Mouse (Mus musculus): ENCODE results near the gene Spon2. TPM values are rescaled to one million over a fixed set of nuclear protein-coding genes. Genes with fewer than 3 reads are reported as not detected.
A peak's percentile ranks its signal among the peaks of the same experiment; 100 is the strongest.

Spon2 gene
- not detected in 2 replicates for polyA plus RNA-seq (2012; ENCODE audit: insufficient read depth, low replicate concordance)

DNA sequence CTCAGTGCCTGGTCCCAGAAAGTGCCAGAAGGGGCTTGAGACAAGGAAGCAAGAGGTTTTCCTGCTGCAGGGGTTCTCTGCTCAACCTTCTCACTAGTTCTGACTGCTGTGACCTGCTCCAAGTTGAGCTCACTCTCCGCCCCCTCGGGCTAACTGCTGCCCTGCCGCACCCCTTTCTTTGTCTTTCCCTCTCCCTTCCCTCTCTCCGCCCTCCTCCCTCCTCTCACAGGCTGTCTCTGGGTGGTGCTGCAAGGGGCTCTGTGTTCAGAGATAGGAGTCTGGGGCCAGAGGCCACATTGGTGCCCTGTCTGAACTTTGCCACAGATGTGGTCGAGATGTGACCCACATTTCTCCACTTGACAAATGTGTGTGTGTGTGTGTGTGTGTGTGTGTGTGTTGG, at the start of gene Spon2:
Gene Spon2, minus strand, starts transcription at position 375 of the 400 bp plus-strand sequence.
- TF ChIP-seq FLI1 (IDR thresholded peaks at IDR 0.05; ENCODE audit: low read length) = no peak
- TF ChIP-seq GATA1 (IDR thresholded peaks at IDR 0.05; ENCODE audit: borderline replicate concordance, low read length) = no peak
- Histone ChIP-seq H3K9me3 (no peaks in the 10 kb centered on the region), H3K4me1 (peaks cover 18% of the 10 kb centered on the region), H3K36me3 (replicated peaks; ENCODE audit: low read length) (no peaks in the 10 kb centered on the region), H3K4me3 (replicated peaks) (no peak within 1 kb of the TSS), H3K27me3 (replicated peaks) (peaks cover 80% of the 10 kb centered on the region)

DNA sequence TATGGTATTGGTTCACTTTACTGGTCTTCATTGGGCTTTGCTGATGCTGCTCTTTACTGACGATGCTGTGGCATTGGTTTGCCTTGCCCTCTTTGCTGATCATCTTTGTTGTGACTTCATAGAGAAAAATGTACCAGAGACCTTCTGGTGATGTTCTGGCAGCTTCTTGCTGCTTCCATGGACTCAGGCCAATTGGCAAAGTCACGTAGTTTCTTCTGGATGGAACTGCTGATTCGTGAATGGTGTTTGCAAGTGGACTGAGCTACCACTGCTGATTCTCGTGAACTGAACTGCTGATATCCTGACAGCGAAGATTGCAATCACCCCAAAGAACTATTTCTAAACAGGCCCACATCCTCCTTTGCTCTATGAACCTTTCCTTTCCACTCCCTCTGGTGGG, 36.2 kb upstream of the Spon2 start:
- TF ChIP-seq GATA1 (IDR thresholded peaks at IDR 0.05; ENCODE audit: borderline replicate concordance, low read length) (no peak), FLI1 (IDR thresholded peaks at IDR 0.05; ENCODE audit: low read length) (no peak)
- H3K36me3 ChIP-seq (replicated peaks; ENCODE audit: low read length) = peaks cover 100% of the 10 kb centered on the region
- H3K27me3 ChIP-seq (replicated peaks) = no peaks in the 10 kb centered on the region
- peaks cover 26% of the 10 kb centered on the region for H3K4me1 ChIP-seq
- no peaks in the 10 kb centered on the region for H3K9me3 ChIP-seq
- no peak overlapping the region for H3K4me3 ChIP-seq (replicated peaks)

DNA sequence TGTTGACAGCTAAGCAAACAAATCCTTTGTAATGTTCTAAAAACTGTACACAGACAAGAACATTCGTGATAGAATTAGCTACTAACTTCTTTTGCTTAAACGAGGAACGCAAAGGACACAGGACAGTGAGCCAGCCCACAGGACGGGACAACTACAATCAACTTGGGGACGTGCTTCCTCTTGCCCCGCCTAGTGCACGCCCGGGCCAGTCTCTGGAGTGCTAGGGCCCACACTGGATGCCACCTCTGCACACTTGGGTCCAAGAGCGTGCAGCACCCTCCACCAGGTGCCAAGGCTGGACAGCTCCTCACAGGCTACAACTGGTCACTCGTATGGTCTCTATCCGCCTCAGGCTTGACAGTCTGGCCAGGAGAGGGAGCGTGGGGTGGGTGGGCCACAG, 29.9 kb upstream of the Spon2 start:
- Histone ChIP-seq H3K4me3 (replicated peaks) (no peak overlapping the region), H3K9me3 (no peaks in the 10 kb centered on the region), H3K36me3 (replicated peaks; ENCODE audit: low read length) (peaks cover 93% of the 10 kb centered on the region), H3K27me3 (replicated peaks) (no peaks in the 10 kb centered on the region), H3K4me1 (0 out of 2 replicates have a peak, but pooled peaks cover 4% of the 10 kb centered on the region)
- TF ChIP-seq FLI1 (IDR thresholded peaks at IDR 0.05; ENCODE audit: low read length) (no peak), GATA1 (IDR thresholded peaks at IDR 0.05; ENCODE audit: borderline replicate concordance, low read length) (no peak)

DNA sequence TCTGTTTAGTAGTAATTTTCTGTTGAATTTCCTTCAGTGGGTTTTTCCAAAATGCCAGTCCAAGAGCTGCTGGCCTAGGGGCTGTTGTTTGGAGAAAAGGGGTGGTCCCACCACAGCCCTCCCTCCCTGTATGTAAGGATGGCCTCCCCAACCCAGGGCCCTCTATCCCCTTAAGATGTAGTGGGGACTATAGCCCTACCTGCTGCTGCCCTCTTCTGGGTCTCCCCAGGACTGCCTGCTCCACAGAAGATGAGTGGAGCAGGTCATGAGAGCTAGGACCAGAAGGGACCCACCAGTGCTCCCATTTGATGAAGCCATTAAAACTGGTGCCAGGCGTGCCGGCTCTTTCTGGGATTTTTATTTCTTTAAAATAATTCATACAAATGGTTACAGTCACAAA, 29.1 kb upstream of the Spon2 start:
- Histone ChIP-seq H3K9me3 (no peaks in the 10 kb centered on the region), H3K36me3 (replicated peaks; ENCODE audit: low read length) (peaks cover 93% of the 10 kb centered on the region), H3K4me3 (replicated peaks) (no peak overlapping the region), H3K4me1 (0 out of 2 replicates have a peak, but pooled peaks cover 4% of the 10 kb centered on the region), H3K27me3 (replicated peaks) (no peaks in the 10 kb centered on the region)
- TF ChIP-seq FLI1 (IDR thresholded peaks at IDR 0.05; ENCODE audit: low read length) = no peak
- no peak for TF ChIP-seq GATA1 (IDR thresholded peaks at IDR 0.05; ENCODE audit: borderline replicate concordance, low read length)

DNA sequence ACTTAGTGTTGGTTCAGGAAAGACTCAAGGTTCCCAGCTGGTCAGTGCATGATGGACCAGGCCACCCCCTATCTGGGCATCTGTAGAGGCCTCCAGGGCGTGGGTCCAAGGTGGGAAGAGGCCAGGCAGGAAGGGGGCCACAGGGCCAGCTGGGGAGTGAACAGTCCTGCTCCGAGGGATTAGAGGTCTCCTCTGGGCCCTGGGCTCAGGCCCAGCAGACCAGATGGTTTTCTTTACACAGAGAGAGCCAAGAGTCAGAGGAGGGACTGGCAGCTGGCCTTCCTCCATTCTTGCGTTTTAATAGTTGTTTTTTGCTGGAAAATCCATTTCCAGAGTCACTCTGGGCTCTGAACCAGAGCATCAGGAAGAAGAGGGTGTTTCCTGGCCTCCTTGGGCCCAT, 27.4 kb upstream of the Spon2 start:
- H3K27me3 ChIP-seq (replicated peaks) = no peaks in the 10 kb centered on the region
- TF ChIP-seq GATA1 (IDR thresholded peaks at IDR 0.05; ENCODE audit: borderline replicate concordance, low read length) (no peak), FLI1 (IDR thresholded peaks at IDR 0.05; ENCODE audit: low read length) (no peak)
- no peaks in the 10 kb centered on the region for H3K4me1 ChIP-seq
- no peak overlapping the region for H3K4me3 ChIP-seq (replicated peaks)
- peaks cover 84% of the 10 kb centered on the region for H3K36me3 ChIP-seq (replicated peaks; ENCODE audit: low read length)
- no peaks in the 10 kb centered on the region for H3K9me3 ChIP-seq

DNA sequence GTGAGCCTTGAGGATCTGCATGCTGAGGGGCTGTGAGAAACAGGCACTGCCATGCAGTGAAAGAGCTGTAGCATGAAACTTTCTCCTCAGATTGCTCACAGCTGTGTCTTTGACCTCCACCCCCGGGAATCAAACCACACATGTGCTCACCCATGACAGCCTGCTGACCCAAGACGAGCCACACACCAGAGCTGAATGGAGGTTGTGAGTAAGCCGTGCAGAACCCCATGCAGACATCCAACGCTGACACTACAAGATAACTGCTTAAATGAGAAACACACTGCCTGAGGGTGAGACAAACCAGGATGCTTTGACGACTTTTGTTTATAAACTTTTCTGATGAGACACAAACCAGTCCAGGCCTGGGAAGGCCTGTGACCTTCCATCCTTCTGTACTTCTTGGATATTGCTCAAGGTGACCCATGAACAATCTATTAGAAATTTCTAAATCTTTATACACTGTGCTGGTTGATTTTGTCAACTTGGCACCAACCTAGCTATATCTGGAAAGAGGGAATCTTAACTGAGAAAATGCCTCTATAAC, 26.2 kb upstream of the Spon2 start:
- peaks cover 72% of the 10 kb centered on the region for H3K36me3 ChIP-seq (replicated peaks; ENCODE audit: low read length)
- H3K4me3 ChIP-seq (replicated peaks) = no peak overlapping the region
- H3K9me3 ChIP-seq = no peaks in the 10 kb centered on the region
- TF ChIP-seq FLI1 (IDR thresholded peaks at IDR 0.05; ENCODE audit: low read length) (no peak), GATA1 (IDR thresholded peaks at IDR 0.05; ENCODE audit: borderline replicate concordance, low read length) (no peak)
- H3K27me3 ChIP-seq (replicated peaks) = no peaks in the 10 kb centered on the region
- H3K4me1 ChIP-seq = no peaks in the 10 kb centered on the region

DNA sequence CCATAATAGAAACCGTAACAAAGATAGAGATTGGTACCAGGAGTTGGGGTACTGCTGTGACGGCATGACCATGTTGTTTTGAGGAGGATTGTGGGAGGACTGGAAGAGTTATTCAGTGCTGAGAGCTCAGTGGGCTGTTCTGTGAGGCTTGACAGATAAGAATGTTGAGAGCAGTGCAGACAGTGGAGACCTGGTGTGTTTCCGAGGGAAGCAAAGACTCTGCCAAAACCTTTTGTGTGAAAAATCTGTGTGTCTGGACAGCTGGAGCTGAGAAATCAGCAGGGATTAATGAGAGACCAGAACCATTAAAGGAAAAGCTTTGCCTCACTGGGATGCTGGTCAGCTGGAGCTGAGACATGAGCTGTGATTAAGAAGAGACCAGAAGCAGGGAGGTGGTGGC, 21.7 kb upstream of the Spon2 start:
- Histone ChIP-seq H3K9me3 (no peaks in the 10 kb centered on the region), H3K36me3 (replicated peaks; ENCODE audit: low read length) (peaks cover 31% of the 10 kb centered on the region)
- no peak for TF ChIP-seq GATA1 (IDR thresholded peaks at IDR 0.05; ENCODE audit: borderline replicate concordance, low read length)
- no peak for TF ChIP-seq FLI1 (IDR thresholded peaks at IDR 0.05; ENCODE audit: low read length)

DNA sequence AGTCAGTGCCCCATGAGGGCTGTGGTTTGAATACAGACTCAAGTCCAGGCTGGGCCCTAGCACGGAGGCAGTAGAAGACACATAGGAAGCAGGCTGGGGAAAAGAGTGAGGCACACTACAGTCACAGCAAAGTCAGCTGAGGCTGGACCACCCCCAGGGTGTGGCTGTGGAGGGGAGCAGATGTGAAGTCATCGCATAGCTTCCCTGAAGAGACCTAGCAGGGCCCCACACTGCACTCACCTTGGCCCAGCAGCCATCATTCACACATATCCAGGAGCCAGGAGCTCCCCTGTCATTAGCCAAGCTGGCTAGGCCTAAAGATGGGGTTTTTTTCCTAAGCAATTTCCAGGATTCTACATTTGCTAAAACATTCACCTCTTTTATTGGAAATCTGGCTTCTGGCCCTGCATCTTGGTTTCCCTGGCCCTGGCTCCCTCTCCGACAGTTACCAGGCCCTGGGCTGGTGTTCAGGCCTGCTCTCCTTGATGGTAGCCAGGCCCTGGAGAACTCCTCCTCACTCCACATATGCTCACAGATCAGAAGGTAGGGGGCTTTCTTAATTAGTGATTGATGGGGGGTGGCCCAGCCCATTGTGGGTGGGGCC, 21.0 kb upstream of the Spon2 start:
- Histone ChIP-seq H3K9me3 (no peaks in the 10 kb centered on the region), H3K4me3 (replicated peaks) (no peak overlapping the region), H3K4me1 (peaks cover 3% of the 10 kb centered on the region; the same call in 1 of the 2 replicates), H3K36me3 (replicated peaks; ENCODE audit: low read length) (peaks cover 25% of the 10 kb centered on the region), H3K27me3 (replicated peaks) (peaks cover 38% of the 10 kb centered on the region)
- no peak for TF ChIP-seq GATA1 (IDR thresholded peaks at IDR 0.05; ENCODE audit: borderline replicate concordance, low read length)
- no peak for TF ChIP-seq FLI1 (IDR thresholded peaks at IDR 0.05; ENCODE audit: low read length)

More for the DNA sequence above, 21.7 kb upstream of the Spon2 start:
- peaks cover 3% of the 10 kb centered on the region; the same call in 1 of the 2 replicates for H3K4me1 ChIP-seq
- peaks cover 30% of the 10 kb centered on the region for H3K27me3 ChIP-seq (replicated peaks)
- no peak overlapping the region for H3K4me3 ChIP-seq (replicated peaks)

DNA sequence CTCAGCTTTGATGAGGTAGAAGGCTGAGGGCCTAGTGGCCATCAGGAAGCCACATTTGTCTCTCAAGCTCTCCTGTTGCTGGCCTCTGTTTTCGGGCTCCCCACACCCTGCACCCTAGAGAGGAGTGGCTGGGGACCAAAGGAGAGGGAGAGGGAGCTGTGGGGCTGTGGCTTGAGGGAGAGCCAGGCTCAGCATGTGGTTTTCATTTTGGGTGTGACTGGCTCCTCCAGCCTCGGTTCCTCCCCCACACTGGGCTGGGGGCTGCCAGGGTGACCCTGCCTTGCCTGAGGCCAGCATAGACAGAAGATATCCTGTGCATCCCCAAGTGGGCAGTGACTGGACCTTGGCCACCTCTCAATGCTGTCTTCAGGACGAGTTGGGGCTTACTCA, 20.0 kb upstream of the Spon2 start:
- no peaks in the 10 kb centered on the region for H3K9me3 ChIP-seq
- no peak for TF ChIP-seq GATA1 (IDR thresholded peaks at IDR 0.05; ENCODE audit: borderline replicate concordance, low read length)
- no peak for TF ChIP-seq FLI1 (IDR thresholded peaks at IDR 0.05; ENCODE audit: low read length)

DNA sequence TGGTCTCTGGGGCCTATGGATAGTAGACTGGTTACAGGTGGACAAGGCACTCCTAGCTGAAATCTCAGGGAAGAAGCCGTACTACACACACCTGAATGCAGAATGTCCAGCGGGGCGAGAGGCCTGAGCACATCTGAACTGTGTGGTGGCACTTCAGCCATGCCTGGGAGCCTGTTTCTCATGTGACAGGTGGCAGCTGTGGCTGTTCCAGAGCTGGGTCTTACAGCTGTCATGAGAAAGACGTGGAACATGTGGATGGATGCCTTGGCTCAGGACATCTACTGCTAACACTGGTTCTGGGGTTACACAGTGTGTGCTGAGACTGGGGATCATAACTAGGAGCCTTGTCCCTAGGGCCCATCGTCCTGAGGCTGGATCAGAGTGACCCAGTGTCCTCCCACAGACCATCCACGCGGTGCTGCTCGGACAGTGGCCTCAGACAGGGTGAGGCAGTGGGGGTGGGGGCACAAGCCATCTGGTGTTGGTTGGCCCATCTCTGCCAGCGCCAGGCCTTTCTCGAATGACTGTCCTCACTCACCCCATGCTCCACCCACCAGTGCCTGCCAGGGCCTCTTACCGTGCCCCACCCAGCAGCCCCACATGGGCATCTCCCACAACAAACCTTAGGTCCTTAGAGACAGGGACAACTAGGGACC, 19.5 kb upstream of the Spon2 start:
- Histone ChIP-seq H3K27me3 (replicated peaks) (peaks cover 47% of the 10 kb centered on the region), H3K36me3 (replicated peaks; ENCODE audit: low read length) (peaks cover 11% of the 10 kb centered on the region), H3K4me1 (peaks cover 3% of the 10 kb centered on the region; the same call in 1 of the 2 replicates), H3K9me3 (no peaks in the 10 kb centered on the region; the same call in 1 of the 2 replicates), H3K4me3 (replicated peaks) (peak overlapping the region; percentile 4)
- TF ChIP-seq FLI1 (IDR thresholded peaks at IDR 0.05; ENCODE audit: low read length) = no peak
- no peak for TF ChIP-seq GATA1 (IDR thresholded peaks at IDR 0.05; ENCODE audit: borderline replicate concordance, low read length)

More for the DNA sequence above, 20.0 kb upstream of the Spon2 start:
- no peak overlapping the region for H3K4me3 ChIP-seq (replicated peaks)
- peaks cover 16% of the 10 kb centered on the region for H3K36me3 ChIP-seq (replicated peaks; ENCODE audit: low read length)
- H3K4me1 ChIP-seq = peaks cover 3% of the 10 kb centered on the region; the same call in 1 of the 2 replicates
- peaks cover 42% of the 10 kb centered on the region for H3K27me3 ChIP-seq (replicated peaks)

All from megakaryocyte, embryonic 14.5 days (primary cell).